Mouse (Mus musculus): ENCODE measurements around the gene Prlhr.

Prlhr gene

DNA sequence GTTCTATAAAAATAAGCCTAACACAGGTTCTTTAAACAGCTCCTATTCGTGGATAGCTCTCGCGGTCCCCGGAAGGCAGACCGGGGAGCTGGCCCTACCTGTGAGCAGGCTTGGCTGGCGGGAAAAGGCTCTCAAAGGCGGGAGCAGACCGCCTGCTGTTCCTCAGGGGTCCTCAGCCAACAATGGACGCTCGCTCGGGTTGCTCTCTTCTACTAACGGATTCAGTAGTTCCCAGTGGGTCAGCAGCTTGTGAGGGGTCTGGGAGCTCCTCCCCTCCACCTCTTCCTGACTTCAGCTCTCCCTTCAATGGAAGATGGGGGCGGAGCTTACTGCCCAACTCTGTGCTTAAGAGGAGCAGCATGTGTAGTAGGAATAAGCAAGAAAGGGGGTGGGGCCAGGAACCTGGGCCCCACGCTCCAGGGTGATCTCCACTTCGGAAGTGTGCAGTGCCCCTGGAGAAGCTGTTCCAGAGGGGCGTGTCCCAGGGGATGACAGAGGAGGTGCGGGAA lies at the start of gene Prlhr:
Gene Prlhr (minus strand): TSS at position 51 of the 509 bp plus-strand sequence.
- DNase-seq: no peak

DNA sequence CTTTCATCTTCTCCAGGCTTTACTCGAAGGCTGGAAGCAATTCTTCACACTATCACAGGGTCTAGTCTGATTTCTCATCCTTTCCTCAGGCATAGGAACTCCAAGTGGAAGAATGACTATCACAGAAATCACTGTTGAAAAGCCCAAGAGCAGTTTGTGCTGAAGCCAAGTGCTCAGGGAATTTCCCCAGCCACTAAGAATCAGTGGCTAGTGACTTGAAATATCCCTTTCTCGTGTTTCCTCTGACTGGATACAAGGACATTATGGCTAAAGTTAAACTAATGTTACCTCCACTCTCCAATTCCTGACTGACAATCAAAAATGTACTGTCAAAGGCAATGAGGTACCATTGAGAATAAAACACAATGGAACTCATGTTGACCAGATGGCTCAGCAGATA lies 47.0 kb upstream of the Prlhr start:
- DNase-seq: no peak

DNA sequence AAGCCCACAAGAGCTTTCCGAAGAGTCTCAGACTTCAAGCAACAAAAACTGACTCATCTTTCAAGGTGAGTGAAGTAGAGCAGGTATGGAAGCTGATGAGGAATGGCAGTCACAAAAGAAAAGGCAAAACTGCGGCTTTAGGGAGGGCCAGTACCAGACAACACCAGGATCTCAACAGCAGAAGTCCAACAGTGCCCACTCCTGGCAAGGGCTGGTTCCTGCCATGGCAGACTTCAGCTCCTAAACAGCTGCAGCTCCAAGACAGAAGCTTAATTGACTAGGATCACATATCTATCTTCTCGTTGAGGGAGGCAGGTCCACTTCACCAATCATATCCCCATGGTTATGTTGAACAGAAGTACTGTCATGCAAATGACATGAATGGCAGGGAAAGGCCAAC lies 45.3 kb upstream of the Prlhr start:
- DNase-seq: peak; percentile 6

DNA sequence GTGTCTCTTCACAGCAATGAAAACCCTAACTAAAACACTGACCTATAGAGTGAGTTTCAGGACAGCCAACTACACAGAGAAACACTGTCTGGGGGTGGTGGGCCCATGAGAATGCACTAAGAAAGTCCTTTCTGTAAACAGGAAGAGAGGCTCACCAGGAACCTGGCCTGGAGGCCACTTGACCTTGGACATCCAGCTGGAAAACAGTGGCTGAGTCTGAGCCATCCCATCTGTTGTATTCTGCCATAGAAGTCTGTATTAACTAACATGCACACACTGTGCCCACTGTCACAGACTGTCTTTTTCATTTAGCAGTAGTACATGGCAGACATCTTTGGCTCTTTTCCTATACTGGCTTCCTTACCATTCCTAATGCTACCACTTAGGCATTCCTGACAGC lies 32.1 kb upstream of the Prlhr start:
- peak; percentile 25 for DNase-seq

DNA sequence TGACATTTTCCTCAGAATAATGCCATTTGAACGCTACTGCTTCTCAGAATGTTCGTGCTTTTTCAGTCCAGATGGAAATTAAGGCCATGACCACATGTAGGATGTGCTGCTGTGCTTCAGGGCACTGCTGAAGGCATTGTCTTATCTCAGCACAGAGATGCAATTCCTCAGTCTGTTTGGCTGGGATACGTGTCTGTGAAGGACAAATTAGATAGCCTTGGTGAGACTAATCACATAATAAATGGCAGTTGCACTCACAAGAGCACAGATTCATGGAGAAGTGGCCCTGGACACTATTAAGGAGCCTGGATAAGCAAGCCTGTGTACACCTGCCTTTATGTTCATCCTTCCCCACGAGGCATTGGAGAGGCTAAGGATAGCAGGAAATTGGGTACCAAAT lies 29.1 kb upstream of the Prlhr start:
- no peak for DNase-seq

DNA sequence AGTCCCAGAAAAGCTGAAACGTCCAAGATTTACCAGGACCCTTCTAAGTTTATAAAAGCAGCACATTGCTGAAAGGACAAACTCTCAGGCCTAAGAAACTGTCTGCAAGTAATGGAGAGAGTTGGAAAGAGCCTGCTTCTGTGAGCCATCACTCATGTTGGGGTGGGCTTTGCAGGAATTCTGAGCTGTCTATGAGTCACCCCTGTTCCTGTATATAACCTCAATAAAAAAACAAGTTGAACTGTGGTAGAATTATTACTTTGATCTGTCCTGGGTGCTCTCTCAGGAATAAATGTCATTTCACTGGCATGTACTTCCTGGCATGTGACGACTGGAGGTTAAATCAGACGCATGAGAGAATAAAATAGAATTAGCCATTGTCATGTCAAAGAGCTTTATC lies 27.7 kb upstream of the Prlhr start:
- DNase-seq: no peak

DNA sequence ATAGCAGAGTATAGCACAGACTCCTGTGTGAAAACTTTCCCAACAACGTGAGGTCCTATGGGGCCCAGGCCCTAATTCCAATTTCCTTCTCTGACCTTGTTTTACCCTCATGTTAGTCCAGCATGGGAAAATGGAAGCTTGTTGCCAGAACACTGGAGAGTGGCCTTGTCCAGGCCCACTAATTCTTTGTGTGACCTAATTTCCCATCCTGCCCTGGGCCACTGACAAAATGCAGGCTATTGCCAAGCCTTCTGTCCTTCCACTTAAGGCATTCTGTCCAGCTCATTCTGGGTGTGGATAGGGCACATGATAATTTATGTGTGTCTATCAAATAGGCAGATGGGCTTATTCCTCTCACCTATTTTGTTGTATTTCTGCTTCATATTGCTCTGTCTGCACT lies 21.5 kb upstream of the Prlhr start:
- no peak for DNase-seq

DNA sequence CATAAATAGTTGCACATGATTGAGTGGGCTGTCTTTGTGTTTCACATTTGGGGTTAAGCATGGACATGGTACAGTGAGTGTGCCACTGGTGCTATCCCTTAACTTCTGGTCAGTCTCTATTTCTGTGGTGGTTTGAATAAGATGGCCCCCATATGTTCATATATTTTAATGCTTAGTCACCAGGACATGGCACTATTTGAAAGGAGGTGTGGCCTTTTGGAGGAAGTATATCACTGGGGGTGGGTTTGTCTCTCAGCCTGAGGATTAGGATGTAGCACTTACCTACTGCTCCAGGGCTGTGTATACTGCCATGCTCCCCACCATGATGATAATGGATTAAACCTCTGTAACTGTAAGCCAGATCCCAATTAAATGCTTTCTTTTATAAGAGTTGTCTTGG lies 17.2 kb upstream of the Prlhr start:
- DNase-seq: no peak

DNA sequence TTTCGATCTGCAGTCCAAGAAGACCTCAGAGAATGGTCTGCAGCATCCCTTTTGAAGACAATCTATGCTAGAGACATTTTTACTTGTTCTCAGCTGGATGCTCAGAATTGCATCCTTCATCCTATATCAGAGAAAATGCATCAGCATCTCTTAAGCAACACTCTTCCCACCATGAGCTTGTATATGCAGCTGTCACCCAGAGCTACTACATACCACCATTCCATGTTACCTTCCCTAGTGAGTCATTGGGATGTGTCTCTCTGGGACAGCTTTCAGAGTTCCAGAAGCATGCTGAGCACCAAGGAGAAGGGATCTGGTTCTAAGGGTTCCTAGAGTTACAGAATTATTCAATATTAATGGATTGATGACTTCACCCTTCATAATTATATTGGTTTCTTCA lies 10.8 kb upstream of the Prlhr start:
- no peak for DNase-seq

DNA sequence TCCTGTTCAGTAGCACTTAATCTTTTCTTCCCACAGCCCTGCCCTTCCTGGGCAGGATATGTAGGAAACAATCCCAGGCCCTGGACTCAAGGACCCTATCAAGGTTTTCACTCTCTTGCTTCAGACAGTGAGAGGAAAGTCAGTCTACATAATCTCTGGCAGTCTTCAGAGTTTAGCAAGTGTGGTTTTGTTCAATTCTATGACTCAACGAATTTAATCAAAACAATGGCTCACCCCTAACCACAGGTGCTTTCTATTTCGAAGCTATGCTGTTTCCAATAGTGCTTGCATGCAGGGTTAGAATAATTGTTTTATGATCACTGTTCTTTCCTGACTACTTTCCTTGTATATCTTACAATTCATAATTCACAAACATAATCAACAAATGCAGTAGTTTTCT lies 9.7 kb upstream of the Prlhr start:
- no peak for DNase-seq

DNA sequence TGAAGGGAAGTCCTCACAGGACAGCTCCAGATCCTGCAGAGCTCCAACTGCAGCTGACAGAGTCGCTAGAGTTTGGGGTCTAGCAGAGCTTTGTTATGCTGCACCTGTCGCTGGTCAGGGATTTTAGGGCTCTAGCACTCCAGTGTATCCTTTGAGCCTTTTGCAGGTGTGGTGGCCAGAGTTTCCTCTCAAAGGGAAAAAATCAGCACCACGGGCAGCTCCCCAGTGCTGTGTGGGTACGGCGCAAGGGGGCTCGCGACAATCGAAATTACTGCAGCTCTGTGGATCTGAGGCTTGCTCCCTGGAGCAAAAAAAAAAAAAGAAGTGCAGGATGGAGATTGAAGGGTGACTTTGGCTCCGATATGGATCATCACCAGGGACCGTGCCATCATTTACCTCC lies 742 bp upstream of the Prlhr start:
- DNase-seq: peak; percentile 58

DNA sequence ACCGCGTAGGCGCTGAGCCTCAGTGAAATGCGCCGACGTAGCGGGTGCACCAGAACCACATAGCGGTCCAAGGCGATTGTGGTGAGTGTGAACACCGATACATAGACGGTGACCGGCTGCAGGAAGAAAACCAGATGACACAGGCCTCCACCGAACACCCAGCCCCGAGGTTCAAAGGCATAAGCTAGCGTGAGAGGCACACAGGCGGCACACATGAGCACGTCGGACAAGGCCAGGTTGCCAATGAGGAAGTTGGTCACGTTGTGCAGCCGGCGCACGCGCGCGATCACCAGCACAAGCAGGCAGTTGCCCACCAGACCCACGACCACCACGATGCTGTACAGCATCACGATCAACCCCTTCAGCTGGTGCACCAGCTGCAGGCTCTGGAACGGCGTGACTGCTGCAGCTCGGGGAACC lies 506 bp downstream of the Prlhr start:
- DNase-seq: no peak

DNA sequence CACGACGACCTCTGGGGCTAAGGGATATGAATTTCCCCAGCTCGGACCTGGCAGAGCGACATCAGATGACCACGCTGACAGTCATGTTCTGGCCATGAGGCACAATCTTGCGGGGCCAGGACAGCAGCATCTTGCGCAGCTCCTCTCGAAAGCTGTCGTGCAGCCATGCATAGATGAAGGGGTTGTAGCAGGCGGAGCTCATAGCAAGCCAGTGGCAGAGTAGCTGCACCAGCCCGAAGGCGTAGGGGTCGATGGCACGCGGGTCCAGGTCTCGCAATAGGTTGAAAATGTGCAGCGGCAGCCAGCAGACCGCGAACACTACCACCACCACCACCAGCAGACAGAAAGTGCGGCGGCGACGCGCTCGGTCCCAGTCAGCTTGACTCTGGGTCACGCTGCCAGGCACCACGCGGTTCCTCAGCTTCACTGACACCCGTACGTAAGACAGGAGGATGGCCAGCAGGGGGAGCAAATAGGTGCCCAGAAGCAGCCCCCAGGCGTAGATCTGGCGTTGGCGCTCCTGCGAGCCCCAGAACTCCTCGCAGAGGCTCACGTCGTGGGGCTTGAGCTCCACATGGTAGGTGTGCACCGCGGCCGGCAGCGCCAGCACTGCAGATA lies 1.0 kb downstream of the Prlhr start:
- peak; percentile 75 for DNase-seq

DNA sequence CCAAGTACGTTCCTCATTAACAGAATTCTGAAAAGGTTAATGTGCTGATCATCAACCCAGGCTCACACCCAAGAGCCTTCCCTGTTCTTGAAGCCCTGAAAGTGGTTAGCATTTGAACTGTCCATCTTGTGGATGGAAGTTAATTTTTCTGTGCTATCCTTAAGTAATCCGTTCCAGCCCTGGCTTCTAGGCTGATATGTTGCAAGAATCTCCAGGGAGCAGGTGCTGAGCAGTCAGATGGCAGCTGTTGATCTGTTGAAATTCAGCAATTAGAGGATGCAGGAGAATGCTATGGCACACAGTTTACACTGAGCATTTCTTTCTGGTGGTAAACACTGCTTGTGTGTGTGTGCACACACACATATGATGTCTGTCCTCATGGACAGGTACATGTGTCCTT lies 2.4 kb downstream of the Prlhr start:
- no peak for DNase-seq

DNA sequence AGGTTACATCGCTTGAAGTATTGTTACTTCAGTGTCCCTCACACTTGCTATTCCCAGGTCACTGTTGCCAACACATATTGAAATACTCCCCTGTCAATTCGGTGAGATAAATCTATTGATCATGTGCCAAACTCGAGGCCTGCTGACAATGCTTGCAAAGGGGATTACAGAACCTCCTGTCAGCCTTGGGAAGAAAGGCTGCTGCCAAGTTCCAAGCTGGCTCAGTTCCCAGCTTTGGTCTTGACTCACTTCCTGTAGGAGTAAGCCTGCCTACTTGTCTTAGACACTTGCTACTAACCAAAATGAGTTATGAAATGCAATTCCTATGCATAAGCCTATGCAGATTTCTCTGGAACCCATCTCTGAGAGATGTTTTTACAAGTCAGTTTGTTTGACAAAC lies 4.2 kb downstream of the Prlhr start:
- DNase-seq: peak; percentile 72

DNA sequence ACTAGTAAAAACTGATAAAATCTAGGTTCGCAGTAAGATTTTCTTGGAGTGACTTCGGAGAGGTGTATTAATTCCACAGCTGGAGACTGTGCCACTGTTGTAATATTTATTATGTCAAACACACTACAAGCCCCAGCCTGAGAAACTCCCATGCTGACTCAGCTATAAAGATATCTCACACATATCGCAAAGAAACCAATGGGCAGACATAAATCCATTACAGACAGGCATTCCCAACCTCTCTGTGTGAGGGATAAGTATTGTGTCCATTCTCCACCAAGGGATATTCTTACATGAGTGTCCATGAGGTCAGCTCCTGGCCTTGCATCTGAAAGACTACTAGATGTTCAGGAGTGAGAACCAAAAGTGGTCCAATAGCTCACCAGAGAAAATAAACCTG lies 4.7 kb downstream of the Prlhr start:
- no peak for DNase-seq

DNA sequence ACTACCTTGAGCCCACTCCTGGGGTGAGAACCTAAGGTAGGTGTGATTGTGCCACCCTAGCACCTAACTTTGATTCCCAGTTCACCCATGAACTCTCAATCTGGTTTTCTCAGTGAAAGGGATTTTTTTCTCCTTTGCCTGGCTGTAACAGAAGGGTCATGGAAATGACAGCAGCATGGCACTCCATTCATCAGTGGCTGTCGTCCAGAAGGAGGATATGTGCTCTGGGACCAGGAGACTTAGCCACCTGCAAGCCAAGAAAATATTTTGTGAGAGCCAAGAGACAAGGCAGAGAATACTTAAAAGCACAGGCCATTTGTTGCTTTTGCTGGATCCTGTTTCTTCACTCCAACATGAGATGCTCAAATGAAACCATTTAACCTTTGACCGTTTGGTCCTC lies 6.6 kb downstream of the Prlhr start:
- no peak for DNase-seq

DNA sequence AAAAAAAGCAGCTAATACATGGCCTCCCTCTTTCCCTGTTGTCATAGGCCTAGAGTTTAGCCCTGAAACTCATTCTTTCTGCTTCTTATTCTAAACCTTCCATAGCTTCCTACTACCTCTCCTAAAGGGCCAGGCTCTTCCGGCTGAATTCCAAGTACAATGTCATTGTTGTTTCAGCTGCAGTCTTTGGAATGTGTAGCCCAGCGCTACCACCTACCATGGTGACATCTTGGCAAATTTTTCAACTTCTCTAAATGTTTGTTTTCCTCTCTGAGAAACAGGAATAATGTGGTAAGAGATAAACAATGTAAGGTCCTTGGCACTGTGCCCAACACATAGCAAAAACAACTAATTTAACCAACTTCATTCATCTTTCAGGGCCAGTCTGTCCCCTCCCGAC lies 8.4 kb downstream of the Prlhr start:
- DNase-seq: no peak

DNA sequence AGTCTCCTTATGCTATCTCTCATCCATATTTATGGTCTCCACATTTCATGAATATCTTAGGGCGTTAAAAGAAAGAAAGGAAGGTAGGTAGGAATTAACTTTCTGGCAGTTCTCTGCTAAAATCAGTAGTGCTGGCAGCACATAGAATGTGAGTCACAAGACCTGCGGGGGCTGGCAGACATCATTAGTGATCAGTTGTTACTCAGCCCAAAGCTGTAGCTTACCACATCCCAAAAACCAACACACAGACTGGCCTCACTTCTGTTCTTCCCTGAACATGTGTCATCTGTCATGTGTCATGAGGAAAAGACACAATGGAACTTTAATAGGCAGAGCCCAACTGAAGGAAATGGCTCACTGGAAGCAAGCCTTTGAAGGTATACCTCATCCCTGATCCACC lies 9.0 kb downstream of the Prlhr start:
- DNase-seq: no peak

DNA sequence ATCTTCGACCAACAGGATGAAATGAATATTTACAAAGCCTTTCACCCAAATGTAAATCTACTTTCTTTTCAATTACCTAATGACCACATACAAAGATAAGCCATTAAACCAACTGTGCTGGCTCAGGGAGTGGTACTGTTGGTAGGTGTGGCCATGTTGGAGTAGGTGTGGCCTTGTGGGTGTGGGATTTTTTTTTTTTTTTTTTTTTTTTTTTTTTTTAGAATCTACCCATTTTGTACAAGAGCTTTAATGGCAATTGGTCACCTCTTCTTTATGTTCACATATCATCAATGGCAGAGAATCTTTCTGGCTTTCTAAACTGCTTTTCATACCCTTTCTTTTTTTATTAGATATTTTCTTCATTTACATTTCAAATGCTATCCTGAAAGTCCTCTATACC lies 12.3 kb downstream of the Prlhr start:
- DNase-seq: no peak

DNA sequence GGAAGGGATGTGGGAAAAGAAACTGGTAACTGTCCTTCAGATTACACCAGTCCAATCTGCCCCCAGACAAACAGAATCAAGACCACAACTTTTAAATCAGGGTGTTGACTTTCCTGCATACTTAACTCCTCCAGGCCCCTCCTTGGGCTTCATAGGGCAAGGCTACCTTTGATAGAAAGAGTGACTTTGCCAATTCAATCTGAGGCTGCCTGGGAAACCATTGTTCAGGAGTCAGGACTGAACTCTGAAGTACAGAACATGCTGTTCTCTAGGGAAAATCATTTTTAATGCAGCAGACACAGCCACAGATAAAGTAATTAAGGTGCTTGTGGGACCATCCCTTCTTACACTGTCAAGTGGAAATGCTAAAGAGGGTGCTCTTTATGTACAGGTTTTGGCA lies 27.6 kb downstream of the Prlhr start:
- no peak for DNase-seq

DNA sequence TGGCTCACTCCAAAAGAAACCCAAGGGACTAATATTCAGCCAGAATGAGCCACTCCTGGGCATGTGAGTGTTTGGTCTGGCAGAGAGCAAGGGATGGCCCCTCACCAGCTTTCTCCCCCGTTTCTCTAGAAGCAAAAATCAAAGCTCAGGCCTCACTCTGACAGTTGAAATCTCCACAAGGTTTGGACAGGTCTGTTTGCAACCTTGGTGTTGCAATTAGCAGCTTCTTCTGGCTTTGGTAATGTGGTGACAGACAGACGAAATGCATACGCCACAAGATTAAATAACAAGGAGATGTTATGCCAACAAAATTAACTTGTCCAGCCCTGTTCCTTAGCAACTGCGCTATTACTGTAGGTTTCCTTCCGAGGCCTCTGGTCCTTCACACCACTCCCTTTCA lies 28.0 kb downstream of the Prlhr start:
- DNase-seq: no peak

DNA sequence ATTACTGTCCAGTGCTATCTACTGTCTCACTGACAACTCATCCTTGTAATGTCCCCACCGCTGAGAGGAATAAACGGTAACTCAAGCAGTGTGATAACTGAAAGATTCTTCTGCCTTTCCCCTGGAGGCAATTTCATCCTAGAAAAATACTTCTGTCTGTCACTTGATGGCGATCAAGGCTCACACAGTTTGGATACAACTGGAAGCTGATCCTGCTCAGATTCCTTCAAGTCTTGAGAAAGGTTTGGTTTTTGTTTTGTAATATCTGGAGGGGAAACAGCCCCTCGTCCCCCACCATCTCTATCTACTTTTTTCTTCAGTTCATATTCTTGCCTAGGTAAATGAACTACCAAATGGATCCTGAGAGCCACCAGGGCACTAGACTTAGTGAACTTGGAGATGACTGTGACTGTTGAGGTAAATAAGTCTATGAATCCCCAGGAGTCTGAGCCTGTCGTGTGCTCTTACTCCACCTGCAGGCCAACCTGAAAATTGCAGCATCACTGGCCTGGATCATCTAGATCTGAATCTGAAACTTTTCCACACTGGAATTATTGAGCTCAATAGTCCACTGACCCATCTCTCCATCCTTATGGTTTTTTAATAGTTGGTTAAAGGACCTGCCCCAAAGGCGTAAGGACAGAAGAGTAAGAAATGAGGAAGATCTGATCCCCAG lies 30.4 kb downstream of the Prlhr start:
- DNase-seq: peak; percentile 31

DNA sequence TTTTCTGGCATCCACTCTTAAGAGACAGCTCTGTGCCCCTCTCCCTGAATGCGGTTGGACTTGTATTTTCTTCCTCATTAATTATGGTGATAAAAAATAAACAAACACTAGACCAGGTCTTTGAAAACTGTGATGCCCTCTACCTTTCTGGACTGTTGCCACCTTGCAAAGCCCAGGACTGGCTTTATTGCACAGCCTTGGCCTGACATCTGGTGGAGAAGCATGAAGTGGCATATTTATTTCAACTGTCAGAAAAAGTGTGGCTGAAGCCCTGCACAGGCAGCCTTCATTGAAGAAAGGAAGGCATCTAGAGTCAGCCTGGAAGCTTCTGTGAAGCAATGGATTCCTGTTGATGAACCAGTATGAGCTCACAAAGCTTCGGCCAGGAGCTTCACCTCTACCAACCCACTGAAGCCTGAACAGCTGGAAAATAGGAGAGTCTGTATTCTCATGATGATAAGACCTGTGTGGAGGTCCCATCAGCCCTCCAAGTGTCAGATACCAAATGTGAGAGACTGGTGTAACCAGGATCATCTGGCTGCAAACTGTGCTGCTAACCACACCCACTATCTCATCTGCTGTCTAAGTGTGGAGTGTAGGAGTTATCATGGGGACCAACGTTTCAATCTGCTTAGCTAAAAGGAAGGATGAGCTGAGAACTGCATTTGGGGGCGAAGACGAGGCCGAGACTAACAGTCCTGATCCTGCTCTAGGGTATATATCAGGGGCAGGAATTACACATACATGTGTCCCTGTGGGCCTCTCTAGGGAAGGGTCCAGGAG lies 35.6 kb downstream of the Prlhr start:
- DNase-seq: no peak

Measured in lung, postnatal 14 days (tissue).